Mouse (Mus musculus) cerebellum, adult 18-20 months (tissue): ENCODE data around the gene Rph3al.

Source experiments
- DNase-seq, 2 experiments: peaks; one replicate each; pipeline ENCODE4 v3.0.0; 2021

Gene Rph3al

GRCm38 (mm10) chr11:75904982-75905381, 33.2 kb downstream of the Rph3al start:
- DNase-seq = no peak

- no peak for DNase-seq
Observed at GRCm38 (mm10) chr11:75904501-75904900, 33.7 kb downstream of the Rph3al start.

DNA sequence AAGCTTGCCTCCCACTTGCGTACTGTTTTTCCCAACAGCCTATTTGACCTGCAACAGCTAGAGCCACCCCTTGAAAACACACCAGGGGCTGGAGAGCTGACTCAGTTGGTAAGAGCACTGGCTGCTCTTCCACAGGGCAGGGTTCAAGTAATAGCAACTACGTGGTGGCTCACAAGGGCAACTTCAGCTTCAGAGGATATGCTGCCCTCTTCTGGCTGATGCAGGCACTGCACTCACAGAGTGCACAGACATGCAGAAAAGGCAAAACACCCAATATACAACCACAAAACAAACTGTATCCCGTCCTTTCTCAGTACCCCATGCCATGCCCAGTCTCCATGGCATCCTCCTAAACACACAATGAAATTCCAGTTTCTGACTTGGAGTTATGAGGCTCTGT, 34.7 kb downstream of the Rph3al start:
- no peak for DNase-seq

DNA sequence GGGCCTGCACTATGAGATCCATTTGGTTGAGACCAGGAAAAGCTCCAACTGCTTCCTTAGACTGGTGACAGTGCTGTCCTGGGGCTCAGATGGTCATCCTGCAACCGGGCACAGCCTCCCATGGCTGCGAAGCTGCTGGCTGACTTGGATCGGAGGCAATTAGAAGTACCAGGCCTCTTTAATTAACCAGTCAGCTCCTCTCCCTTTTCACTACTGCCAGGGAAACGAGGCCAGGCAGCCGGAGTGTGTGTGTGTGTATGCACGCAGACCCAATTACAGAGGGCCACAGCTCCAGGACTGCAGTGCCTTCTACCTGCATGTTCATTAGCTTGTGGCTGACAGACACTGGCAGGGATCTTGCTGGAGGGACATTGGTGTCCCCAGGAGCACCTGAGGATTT, 36.9 kb downstream of the Rph3al start:
- DNase-seq = peak; percentile 29 to 34

GRCm38 (mm10) chr11:75899676-75900075, 38.6 kb downstream of the Rph3al start:
- DNase-seq = peak; percentile 43 to 60

- no peak for DNase-seq
Observed at GRCm38 (mm10) chr11:75898532-75898931, 39.7 kb downstream of the Rph3al start.

GRCm38 (mm10) chr11:75894791-75895420, 43.3 kb downstream of the Rph3al start:
- no peak for DNase-seq

- no peak for DNase-seq
Observed at GRCm38 (mm10) chr11:75893956-75894355, 44.3 kb downstream of the Rph3al start.

- DNase-seq = no peak
Observed at GRCm38 (mm10) chr11:75887349-75887748, 50.9 kb downstream of the Rph3al start.

DNA sequence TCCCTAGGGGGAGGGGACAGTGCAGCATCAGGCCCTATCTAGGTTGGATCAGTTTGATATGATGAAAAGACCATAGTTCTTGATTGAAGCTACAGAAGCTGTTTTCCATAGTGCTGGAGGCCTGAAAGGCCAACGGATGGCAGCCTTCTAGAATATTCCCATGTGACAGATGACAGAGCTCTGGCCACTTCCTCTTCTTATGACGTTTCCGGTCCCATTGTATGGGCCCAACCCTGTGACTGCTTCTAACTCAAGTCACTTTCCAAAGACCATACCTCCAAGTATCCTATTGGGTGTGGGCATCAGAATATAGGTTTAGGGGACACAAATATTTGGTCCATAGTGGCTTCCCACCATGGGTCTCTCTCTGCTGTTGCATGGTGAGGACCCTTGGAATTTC, 57.0 kb downstream of the Rph3al start:
- DNase-seq = no peak

DNA sequence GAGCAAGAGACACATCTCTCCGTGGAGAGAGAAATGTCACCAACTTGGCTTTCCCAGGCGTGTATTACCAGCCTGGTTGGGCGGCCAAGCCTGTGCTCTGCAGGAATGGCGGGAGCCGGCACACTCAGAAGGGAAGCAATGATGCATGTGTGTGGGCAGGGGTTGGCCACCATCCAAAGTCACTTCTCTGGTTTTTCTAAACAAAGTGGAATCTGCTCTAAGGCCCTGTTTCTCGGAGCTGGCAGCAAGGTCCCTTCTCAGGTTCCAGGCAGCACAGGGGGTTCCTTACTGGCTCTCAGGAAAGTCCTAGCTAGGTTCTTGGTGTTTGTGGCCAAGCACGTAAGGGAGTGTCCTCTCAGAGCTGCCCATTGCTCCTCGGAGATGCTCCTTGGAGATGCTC, 58.2 kb downstream of the Rph3al start:
- DNase-seq = peak; percentile 74 to 75

DNA sequence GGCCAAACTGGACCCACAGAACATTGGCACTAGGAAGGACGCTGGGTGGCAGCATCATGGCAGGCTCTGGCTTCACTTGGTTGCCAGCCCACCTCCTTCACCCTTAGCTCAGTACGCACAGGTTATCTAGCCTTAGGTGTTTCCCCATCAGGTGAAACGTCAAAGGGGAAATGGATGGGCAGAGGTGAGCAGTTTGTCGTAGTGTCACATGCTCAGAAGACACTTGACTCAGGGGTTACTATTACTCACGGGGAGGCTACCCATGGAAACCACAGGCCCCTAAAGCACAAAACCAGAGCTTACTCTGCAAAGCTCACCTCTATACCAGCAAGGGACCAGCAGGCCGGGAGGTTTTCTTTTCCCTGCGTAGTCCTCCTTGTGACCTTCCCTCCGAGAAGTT, 59.8 kb downstream of the Rph3al start:
- no peak for DNase-seq

GRCm38 (mm10) chr11:75876043-75876780, 62.0 kb downstream of the Rph3al start:
- no peak for DNase-seq

GRCm38 (mm10) chr11:75871688-75872087, 66.5 kb downstream of the Rph3al start:
- DNase-seq = peak; percentile 49 to 71

DNA sequence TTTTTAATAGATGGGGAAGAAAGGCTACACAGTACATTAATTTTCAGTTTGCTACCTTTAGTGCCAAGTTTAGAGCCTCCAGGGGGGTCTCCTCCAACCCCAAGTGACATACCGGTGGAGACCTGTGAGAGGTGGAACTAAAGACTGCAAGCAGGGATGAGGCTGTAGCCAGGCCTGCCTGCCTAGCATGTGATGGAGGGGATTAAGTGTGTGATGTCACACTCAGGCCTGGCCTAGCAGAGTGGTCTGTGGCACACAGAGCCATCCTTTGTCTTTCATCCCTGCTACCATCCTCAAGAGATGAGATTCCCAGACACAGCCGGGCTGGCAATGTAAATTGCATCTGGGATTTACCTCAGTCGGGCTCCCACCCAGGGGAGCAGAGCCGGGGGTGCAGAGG, 67.3 kb downstream of the Rph3al start:
- DNase-seq = no peak

DNA sequence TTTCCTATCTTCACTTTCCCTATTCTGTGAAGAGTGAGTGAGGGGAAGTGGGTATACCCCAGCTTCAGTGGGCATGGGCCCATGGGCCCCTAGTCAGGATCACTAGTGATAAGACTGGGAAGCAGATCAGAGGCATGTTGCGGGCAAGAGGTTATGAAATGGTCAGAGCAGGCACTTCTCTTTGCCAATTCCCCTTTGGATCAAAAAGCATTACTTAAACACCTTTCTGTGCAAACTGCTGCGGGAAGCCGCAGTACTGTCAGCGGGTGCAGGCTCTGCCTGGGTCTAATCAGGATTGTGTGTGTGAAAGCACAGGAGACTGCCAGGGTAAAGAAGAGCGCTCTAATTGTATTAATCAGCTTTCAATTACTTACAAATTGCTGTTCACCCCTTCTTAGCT, 67.8 kb downstream of the Rph3al start:
- DNase-seq = no peak

DNA sequence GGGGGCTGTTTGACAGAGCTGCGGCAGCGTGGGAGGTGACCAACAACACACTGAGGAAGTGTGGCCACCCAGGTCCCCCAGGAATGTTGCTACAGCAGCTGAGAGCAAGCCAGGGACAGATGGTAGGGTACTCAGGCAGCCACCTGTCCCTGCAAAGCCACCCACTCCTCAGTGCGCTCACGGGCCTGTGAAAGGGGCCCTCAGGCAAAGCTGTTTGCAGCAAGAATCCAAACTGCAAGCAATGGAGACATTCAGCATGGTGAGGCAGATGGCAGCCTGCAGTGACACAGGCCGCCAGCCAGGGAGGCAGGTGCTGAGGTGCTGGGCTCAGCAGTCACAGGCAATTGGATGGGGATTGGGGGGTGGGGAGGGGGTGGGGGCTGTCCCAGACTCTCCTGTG, 68.3 kb downstream of the Rph3al start:
- DNase-seq = peak; percentile 88 to 89

DNA sequence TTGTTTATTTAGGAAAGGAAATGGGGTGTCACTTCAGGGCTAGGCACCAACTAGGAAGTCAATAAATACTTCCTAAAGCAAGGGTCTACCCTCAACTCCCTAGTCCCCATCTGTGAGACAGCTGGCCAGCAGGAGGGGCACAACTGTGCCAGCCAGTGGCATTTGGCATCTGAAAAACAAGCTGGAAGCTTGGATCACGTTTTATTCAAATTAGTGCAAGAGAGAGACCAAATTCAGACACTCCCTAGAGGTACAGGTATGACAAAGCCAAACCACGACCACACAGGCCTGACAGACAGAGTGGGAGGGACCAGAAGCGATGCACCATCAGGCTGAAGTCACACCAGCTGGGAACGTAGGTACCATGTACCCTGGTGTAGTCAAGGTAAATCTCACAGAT, 71.4 kb downstream of the Rph3al start:
- DNase-seq = no peak

DNA sequence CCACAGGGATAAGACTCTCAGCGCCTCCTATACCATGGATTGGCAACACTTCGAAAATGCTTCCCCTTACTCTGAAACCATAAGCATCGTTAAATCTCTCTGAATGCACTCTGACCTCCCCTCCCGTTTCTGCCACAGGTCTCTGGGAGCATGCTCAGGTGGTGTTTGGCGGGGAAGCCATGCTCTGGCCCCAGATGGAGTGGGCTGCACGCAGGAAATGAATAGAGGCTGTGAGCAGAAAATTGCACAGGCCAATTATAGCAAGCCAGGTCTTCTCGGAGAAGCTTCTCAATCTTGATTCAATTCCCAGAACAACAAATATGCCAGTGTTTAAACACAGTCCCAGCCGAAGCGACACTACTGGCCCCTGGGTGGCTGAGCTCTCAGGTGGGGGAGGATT, 72.4 kb downstream of the Rph3al start:
- DNase-seq = no peak

- DNase-seq = no peak
Observed at GRCm38 (mm10) chr11:75865253-75865619, 73.0 kb downstream of the Rph3al start.

GRCm38 (mm10) chr11:75864529-75865252, 73.5 kb downstream of the Rph3al start:
- DNase-seq = no peak

- no peak for DNase-seq
Observed at GRCm38 (mm10) chr11:75862466-75862865, 75.8 kb downstream of the Rph3al start.

- no peak for DNase-seq
Observed at GRCm38 (mm10) chr11:75861653-75862052, 76.6 kb downstream of the Rph3al start.

DNA sequence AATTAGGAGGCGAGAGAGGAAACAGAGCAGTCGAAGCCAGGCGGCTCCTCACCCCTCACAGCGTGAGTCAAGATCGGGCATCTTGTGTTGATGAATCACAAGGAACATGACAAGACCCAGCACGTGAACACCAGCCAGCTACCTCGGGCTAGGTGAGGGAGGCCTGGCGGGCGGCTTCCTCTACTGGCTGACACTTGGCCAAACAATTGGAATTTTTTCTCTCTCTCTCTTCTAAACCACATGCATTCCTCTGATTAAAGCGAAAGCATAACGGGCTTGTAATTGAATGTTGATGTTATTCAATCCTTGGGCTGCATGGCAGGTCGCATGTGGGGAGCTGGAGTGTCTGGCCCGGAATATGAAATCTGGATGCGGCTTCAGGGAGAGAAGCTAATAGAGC, 77.0 kb downstream of the Rph3al start:
- DNase-seq = peak; percentile 50 to 62
